7 mouse cellular contexts compared by ENCODE assay signal in the genomic region with DNA sequence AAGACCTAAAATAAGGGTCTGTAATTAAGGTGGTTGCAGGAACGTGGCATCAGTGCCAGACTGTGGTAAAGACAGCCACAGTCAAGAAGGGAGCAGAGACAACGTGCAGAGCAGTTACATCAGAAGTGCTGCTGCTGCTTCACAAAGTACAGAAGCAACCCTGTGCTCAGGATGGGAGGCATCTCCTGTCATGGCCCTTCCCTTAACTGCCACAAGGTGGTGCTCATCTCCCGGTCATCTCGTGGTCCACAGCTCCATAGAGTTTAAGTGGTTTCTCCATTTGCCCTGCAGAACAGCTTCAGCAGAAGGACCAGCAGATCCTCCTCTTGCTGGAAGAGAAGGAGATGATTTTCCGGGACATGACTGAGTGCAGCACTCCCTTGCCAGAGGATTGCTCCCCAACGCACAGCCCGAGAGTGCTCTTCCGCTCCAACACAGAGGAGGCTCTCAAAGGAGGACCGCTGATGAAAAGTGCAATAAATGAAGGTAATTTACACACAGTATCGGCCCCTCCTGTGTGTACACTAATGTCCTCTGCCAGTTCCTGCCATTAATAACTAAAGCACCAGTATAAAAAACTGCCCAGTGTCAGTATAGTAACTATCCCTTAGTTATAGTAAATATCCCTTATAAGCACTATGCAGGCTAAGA.
DNase-seq lines count a peak whose midpoint lies in the region; ATAC-seq and TF ChIP-seq lines count a peak whose summit lies in the region.

No protein-coding gene starts in this region.

- WGBS in hindbrain, postnatal 0 days: 52% methylated on average over 10 of the region's 10 CpGs

- no peaks in the 10 kb centered on the region for H3K27me3 ChIP-seq in hindbrain, postnatal 0 days (ENCODE audit: insufficient read depth, low read length)

- H3K36me3 ChIP-seq in hindbrain, postnatal 0 days (ENCODE audit: insufficient read depth, low read length): peaks cover 6% of the 10 kb centered on the region; the same call in 1 of the 2 replicates

- TF ChIP-seq CTCF in hindbrain, postnatal 0 days (IDR thresholded peaks at IDR 0.05; ENCODE audit: low read depth): peak; percentile 97

- no peak overlapping the region for H3K4me3 ChIP-seq in hindbrain, postnatal 0 days (ENCODE audit: low read length)

- ATAC-seq in hindbrain, postnatal 0 days: peak; percentile 95
- peak; percentile 91 for ATAC-seq in megakaryocyte, adult 5-6 weeks (ENCODE audit: poor library complexity, severe bottlenecking)

- H3K9ac ChIP-seq in hindbrain, postnatal 0 days (replicated peaks; ENCODE audit: low read length): no peak overlapping the region

- DNase-seq in T-cell, adult 2 months (ENCODE audit: low spot score): peak; percentile 65
- peak; percentile 77 for DNase-seq in cerebellum, postnatal 14 days
- DNase-seq in frontal cortex, postnatal 25 days (ENCODE audit: low spot score in 2 of 2): peak; percentile 35 to 48
- peak; percentile 85 for DNase-seq in hindbrain, postnatal 0 days (ENCODE audit: low spot score)
- peak; percentile 60 to 68 for DNase-seq in left cerebral cortex, adult 18-20 months (ENCODE audit: low spot score in 2 of 2)
- DNase-seq in right cerebral cortex, postnatal 10 days (ENCODE audit: low spot score in 2 of 2): peak; percentile 80

- no peaks in the 10 kb centered on the region for H3K9me3 ChIP-seq in hindbrain, postnatal 0 days (ENCODE audit: low read length)

- H3K4me1 ChIP-seq in hindbrain, postnatal 0 days (ENCODE audit: insufficient read depth, low read length): no peaks in the 10 kb centered on the region

- H3K4me2 ChIP-seq in hindbrain, postnatal 0 days (ENCODE audit: low read depth, low read length): no peak overlapping the region

- H3K27ac ChIP-seq in hindbrain, postnatal 0 days: no peak overlapping the region
